Mouse (Mus musculus) thymus, adult 2 months (tissue): ENCODE measurements around the gene Tnk1. TPM values are rescaled to one million over a fixed set of nuclear protein-coding genes. Genes with fewer than 3 reads are reported as not detected.

Experiments
- DNase-seq: peaks from one replicate; pipeline ENCODE4 v3.0.0; 2021
- H3K27ac ChIP-seq: fragments of 200-500 bp; 2 replicates; pipeline ENCODE4 v1.5.1; 2012; ENCODE audit warnings: low read length, control low read depth; ENCODE audit not compliant: control insufficient read depth, insufficient read depth
- H3K27me3 ChIP-seq: fragments of 200-500 bp; 2 replicates; pipeline ENCODE4 v1.6.1; 2012; ENCODE audit warnings: mild to moderate bottlenecking, low read length, moderate library complexity, mixed read lengths; ENCODE audit not compliant: control insufficient read depth, insufficient read depth
- H3K36me3 ChIP-seq: fragments of 200-500 bp; 2 replicates; pipeline ENCODE4 v1.6.1; 2012; ENCODE audit warnings: mild to moderate bottlenecking, low read length, moderate library complexity; ENCODE audit not compliant: control insufficient read depth, insufficient read depth
- H3K4me1 ChIP-seq: fragments of 200-500 bp; replicated peaks from 2 replicates; pipeline ENCODE4 v1.6.1; 2012; ENCODE audit warnings: low read length; ENCODE audit not compliant: control insufficient read depth, insufficient read depth
- H3K4me3 ChIP-seq: fragments of 200-500 bp; 2 replicates; pipeline ENCODE4 v1.5.1; 2012; ENCODE audit warnings: mild to moderate bottlenecking, low read length, control low read depth, moderate library complexity; ENCODE audit not compliant: control insufficient read depth, insufficient read depth
- CTCF ChIP-seq: fragments of 200-500 bp; IDR thresholded peaks from 2 replicates; pipeline ENCODE4 v1.5.1; 2012; ENCODE audit warnings: mild to moderate bottlenecking, control low read depth, low read length, moderate library complexity, borderline replicate concordance; ENCODE audit not compliant: control insufficient read depth, poor library complexity, insufficient read depth; ENCODE audit errors: extremely low read depth
- POLR2A ChIP-seq: fragments of 200-500 bp; IDR thresholded peaks from 2 replicates; pipeline ENCODE4 v1.6.1; 2012; ENCODE audit warnings: mild to moderate bottlenecking, low read length, control low read depth, moderate library complexity; ENCODE audit not compliant: control insufficient read depth, poor library complexity, insufficient read depth; ENCODE audit errors: extremely low read depth
- WGBS: fragments of 180-500 bp; shearing (Covaris S2); methylation state at CpG from one replicate; pipeline ENCODE4 v1.1.7; 2018; 5-methylcytosine and 5-hydroxymethylcytosine counted together
- polyA plus RNA-seq: library from polyadenylated mRNA; depleted of rRNA; stranded (reverse); fragments of >200 nt; gene quantifications from 2 replicates; pipeline ENCODE4 v1.2.3, GENCODE M21; 2012

The Tnk1 gene
- polyA plus RNA-seq, 1 experiment, result 3.1 TPM

DNA sequence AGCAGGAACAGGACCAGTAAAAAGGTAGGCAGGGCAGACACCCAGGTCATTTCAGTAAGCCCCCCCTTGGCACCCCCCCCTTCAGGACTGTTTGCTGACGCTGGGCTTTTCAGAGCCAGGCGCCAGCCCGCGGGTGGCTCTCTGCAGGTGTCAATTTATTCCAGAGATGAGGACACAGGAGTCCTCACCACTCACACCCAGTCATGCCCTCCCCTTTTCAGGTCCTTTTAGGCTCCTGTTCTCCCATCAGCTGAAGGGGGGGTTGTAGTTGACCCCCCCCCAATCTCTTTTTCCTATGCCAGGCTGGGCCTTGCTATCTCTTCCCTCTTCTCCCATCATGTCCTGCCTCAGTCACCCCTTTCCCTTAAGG lies 22.6 kb downstream of the Tnk1 start:
- DNase-seq, result no peak
- WGBS, result 60% methylated on average over 4 of the region's 4 CpGs
- H3K27ac ChIP-seq, result no peak overlapping the region
- peaks cover 28% of the 10 kb centered on the region for H3K4me1 ChIP-seq
- no peak overlapping the region for H3K4me3 ChIP-seq
- no peaks in the 10 kb centered on the region for H3K27me3 ChIP-seq
- TF ChIP-seq POLR2A (no peak), CTCF (no peak)
- H3K36me3 ChIP-seq, result no peaks in the 10 kb centered on the region

DNA sequence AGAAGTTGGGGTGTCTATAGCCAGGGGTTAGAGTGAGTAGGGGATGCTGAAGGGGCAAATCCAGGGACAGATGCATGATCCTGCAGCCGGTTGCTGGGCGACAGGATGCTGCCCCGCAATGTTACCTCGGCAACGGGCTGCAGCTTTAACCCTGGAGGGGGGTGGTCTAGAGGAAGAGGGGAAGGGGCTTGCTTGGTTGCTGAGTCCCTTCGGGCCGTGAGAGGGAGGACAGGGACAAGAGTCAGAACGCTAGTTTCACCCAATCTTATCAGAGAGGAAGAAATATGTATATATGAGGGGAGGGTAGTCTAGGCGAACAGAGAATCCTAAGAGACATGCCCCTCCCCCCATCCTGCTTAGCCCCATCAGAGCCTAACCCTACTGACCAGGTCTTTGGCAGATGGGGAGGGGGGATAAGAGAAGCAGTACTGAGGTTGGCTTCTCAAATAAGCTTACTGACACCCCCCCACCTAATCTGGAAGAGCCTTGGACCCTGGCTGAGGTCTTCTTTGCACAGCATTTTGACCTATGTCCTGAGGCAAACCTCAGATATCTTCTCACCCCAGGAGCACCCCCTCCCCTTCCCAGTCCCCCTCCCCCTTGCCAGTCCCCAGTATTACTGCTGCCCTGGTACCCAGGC lies 23.1 kb downstream of the Tnk1 start:
- no peak for DNase-seq
- 88% methylated on average over 9 of the region's 9 CpGs for WGBS
- H3K27me3 ChIP-seq, result no peaks in the 10 kb centered on the region
- H3K4me1 ChIP-seq, result peaks cover 28% of the 10 kb centered on the region
- no peak overlapping the region for H3K27ac ChIP-seq
- H3K36me3 ChIP-seq, result no peaks in the 10 kb centered on the region
- no peak overlapping the region for H3K4me3 ChIP-seq
- TF ChIP-seq CTCF, result no peak
- TF ChIP-seq POLR2A, result no peak

DNA sequence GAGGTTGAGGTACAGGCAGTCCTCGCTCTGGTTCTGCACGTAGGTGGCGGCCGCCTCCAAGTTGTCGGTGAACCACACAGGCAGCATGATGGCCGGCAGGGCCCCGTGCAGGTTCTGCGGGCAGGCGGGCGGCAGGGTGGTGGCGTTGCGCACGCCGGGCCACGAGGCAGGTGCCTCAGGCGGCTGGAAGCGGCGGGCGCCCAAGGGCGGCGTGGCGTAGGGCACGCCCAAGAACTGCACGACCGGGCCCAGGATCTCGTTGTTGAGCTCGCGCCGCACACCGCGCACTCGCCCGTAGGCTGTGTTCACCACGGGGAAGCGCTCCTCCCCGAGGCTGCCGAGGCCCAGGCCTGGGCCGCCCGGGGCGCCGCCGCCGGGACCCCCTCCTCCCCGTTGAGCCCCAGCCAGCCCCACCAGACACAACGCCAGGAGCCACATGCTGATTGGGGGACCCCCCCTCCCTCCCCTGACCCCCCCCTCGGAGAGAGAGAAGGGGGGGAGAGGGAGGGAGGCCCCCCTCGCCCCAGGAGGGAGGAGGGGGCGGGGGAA lies 24.5 kb downstream of the Tnk1 start:
- 4% methylated on average over 46 of the region's 48 CpGs for WGBS
- no peaks in the 10 kb centered on the region for H3K36me3 ChIP-seq
- peak; percentile 60 for DNase-seq
- no peak for TF ChIP-seq CTCF
- TF ChIP-seq POLR2A, result 0 out of 2 replicates have a peak, but pooled peaks have one; percentile 23
- peak overlapping the region; percentile 40 for H3K4me3 ChIP-seq
- no peak overlapping the region for H3K27ac ChIP-seq
- no peaks in the 10 kb centered on the region for H3K27me3 ChIP-seq
- peaks cover 26% of the 10 kb centered on the region for H3K4me1 ChIP-seq

DNA sequence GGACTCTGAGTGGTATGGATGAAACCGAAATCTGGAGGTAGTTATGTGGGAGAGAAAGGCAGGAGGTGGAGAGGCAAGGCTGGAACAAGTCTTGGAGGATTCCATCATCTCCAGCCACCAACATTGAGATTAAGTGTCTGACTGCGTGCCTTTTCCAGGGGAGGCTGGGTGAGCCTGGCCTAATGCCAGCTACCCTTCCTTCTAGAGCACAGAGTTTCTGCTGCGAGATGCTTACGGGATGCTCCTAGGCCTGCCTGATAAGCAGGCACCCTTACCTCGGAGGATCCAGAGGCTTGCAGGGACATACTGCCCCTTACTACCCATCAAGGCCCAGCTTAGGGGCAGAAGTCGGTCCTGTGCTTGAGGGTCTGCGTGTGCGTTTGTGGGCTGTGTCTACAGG lies 25.0 kb downstream of the Tnk1 start:
- peak overlapping the region; percentile 40 for H3K4me3 ChIP-seq
- DNase-seq, result no peak
- peaks cover 22% of the 10 kb centered on the region for H3K4me1 ChIP-seq
- no peaks in the 10 kb centered on the region for H3K27me3 ChIP-seq
- H3K27ac ChIP-seq, result no peak overlapping the region
- TF ChIP-seq POLR2A, result no peak
- no peak for TF ChIP-seq CTCF
- no peaks in the 10 kb centered on the region for H3K36me3 ChIP-seq
- 43% methylated on average over 8 of the region's 8 CpGs for WGBS

DNA sequence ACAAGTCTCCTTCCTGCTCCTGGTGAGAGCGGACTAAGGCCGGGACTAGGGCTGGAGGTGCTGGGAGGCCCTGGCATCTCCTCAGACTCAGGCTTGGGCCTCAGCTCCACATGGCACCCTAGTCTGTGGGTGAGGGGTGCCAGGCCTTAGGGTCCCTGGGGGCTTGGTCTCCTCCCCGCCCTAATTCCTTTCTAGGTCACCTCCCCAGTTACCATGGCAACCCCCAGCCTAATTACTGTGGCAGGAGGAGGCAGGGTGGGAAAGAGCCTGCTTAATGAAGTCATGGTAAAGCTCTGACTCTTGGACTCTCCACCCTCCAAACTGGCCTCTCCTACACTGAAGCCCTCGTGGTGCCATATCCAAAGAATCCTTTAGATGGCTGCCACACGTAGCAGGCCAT lies 29.7 kb downstream of the Tnk1 start:
- Histone ChIP-seq H3K36me3 (no peaks in the 10 kb centered on the region), H3K27ac (no peak overlapping the region), H3K4me1 (peaks cover 5% of the 10 kb centered on the region), H3K4me3 (no peak overlapping the region), H3K27me3 (no peaks in the 10 kb centered on the region)
- no peak for DNase-seq
- TF ChIP-seq CTCF (no peak), POLR2A (no peak)
- 95% methylated on average over 5 of the region's 5 CpGs for WGBS

DNA sequence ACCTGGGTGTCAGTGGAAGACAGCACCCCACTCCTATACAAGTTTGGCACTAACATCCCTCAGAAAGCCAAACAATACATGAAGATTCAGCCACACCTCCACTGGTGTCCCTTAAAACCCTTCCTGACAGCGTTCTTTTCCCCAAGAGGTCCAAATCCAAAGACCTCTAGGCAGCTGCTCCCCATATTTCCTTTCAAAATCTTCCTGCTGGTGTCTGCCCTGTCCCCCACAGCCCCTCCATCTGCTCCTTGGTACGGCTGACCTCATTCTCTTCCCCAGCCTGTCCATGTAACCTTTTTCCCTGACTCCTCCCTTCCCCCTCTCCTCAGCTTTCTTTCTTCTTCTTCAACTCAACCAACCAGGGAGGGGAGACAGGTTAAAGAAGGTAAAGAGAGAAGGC lies 35.1 kb downstream of the Tnk1 start:
- Histone ChIP-seq H3K27me3 (no peaks in the 10 kb centered on the region), H3K4me3 (no peak overlapping the region), H3K36me3 (no peaks in the 10 kb centered on the region), H3K4me1 (no peaks in the 10 kb centered on the region), H3K27ac (no peak overlapping the region)
- no peak for DNase-seq
- 89% methylated on average over 2 of the region's 2 CpGs for WGBS
- TF ChIP-seq CTCF (no peak), POLR2A (no peak)

DNA sequence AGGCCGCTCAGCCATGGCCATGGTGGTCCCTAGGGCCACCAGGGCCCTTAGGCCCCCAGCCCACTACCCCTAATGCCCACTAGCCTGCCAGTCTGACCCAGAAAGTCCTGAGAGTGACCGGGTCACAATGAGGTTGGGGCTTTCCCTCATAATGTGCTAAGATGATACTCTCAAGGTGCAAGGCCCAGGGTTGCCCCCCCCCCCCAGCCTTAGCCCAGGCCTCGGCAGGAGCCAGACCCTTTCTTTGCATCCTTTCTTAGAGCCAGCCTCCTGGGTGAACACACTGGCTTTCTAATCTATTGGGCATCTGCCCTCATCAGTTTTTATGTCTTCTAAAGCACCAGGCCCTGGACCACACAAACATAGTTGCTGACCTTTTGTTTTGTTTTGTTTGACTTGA lies 36.5 kb downstream of the Tnk1 start, which contains the start of gene Spem1:
Gene Spem1, minus strand, starts transcription at position 101 of the 400 bp plus-strand sequence.
- H3K27me3 ChIP-seq, result no peaks in the 10 kb centered on the region
- H3K27ac ChIP-seq, result no peak within 1 kb of the TSS; the same call in 1 of the 2 replicates
- no peak for DNase-seq
- H3K4me3 ChIP-seq, result no peak within 1 kb of the TSS
- no peaks in the 10 kb centered on the region for H3K36me3 ChIP-seq
- TF ChIP-seq POLR2A (no peak), CTCF (no peak)
- no peaks in the 10 kb centered on the region for H3K4me1 ChIP-seq
- 93% methylated on average over 3 of the region's 3 CpGs for WGBS
